In genomic region chr3:78999803-79000202, GRCm38 (mm10) we compare ENCODE assay signal across 20 mouse cellular contexts.
DNase-seq lines count a peak whose midpoint lies in the region; ATAC-seq lines count a peak whose summit lies in the region.
"Had no signal": no experiment of that assay in that cellular context is flagged by ENCODE, and none has a peak within 500 bp of the region (broad histone marks: within the 10 kb centered on the region; RNA-seq: fewer than 3 reads in every experiment).

No protein-coding gene starts in this region.

- ATAC-seq in embryonic facial prominence, embryonic 12.5 days (ENCODE audit: insufficient number of reproducible peaks, insufficient read depth, low FRiP score, low TSS enrichment) = 0 out of 2 replicates have a peak, but pooled peaks have one; percentile 15
- ATAC-seq in limb, embryonic 11.5 days (ENCODE audit: insufficient number of reproducible peaks, low FRiP score, low TSS enrichment, low read depth) = 0 out of 2 replicates have a peak, but pooled peaks have one; percentile 17
- ATAC-seq in limb, embryonic 12.5 days (ENCODE audit: insufficient number of reproducible peaks, insufficient read depth, low FRiP score, low TSS enrichment, low read depth) = peak; percentile 56; the same call in 1 of the 2 replicates
- ATAC-seq: CD4-positive, CD25-positive, alpha-beta regulatory T cell, adult 4 months; forebrain, embryonic 13.5 days had no signal

- H3K4me2 ChIP-seq in embryonic facial prominence, embryonic 12.5 days (replicated peaks) = no peak overlapping the region
- no peak overlapping the region for H3K4me2 ChIP-seq in limb, embryonic 11.5 days (ENCODE audit: low read depth, severe bottlenecking)
- H3K4me2 ChIP-seq in limb, embryonic 12.5 days = no peak overlapping the region
- H3K4me2 ChIP-seq: forebrain, embryonic 13.5 days; forebrain, embryonic 15.5 days had no signal

- no peaks in the 10 kb centered on the region for H3K9me3 ChIP-seq in embryonic facial prominence, embryonic 12.5 days
- no peaks in the 10 kb centered on the region for H3K9me3 ChIP-seq in embryonic facial prominence, embryonic 10.5 days
- H3K9me3 ChIP-seq in limb, embryonic 11.5 days (ENCODE audit: control insufficient read depth, low read length) = no peaks in the 10 kb centered on the region
- H3K9me3 ChIP-seq in limb, embryonic 10.5 days (replicated peaks) = no peaks in the 10 kb centered on the region
- H3K9me3 ChIP-seq in limb, embryonic 12.5 days = no peaks in the 10 kb centered on the region
- H3K9me3 ChIP-seq: forebrain, embryonic 13.5 days; forebrain, embryonic 15.5 days; G1E had no signal

- H3K9ac ChIP-seq in embryonic facial prominence, embryonic 12.5 days = no peak overlapping the region
- H3K9ac ChIP-seq in limb, embryonic 11.5 days (ENCODE audit: low read length) = no peak overlapping the region
- H3K9ac ChIP-seq in limb, embryonic 12.5 days (replicated peaks) = no peak overlapping the region
- H3K9ac ChIP-seq: forebrain, embryonic 13.5 days; forebrain, embryonic 15.5 days; forebrain, postnatal 0 days had no signal

- H3K27ac ChIP-seq in embryonic facial prominence, embryonic 12.5 days = no peak overlapping the region
- no peak overlapping the region for H3K27ac ChIP-seq in embryonic facial prominence, embryonic 10.5 days (replicated peaks)
- H3K27ac ChIP-seq in limb, embryonic 11.5 days (replicated peaks; ENCODE audit: low read depth, low read length) = no peak overlapping the region
- H3K27ac ChIP-seq in limb, embryonic 10.5 days = no peak overlapping the region
- H3K27ac ChIP-seq in limb, embryonic 12.5 days = no peak overlapping the region
- H3K27ac ChIP-seq: forebrain, embryonic 13.5 days; forebrain, embryonic 15.5 days had no signal

- H3K27me3 ChIP-seq in embryonic facial prominence, embryonic 12.5 days = no peaks in the 10 kb centered on the region
- H3K27me3 ChIP-seq in embryonic facial prominence, embryonic 10.5 days (replicated peaks; ENCODE audit: low read depth, poor library complexity, severe bottlenecking) = no peaks in the 10 kb centered on the region
- no peaks in the 10 kb centered on the region for H3K27me3 ChIP-seq in limb, embryonic 11.5 days (ENCODE audit: control insufficient read depth, insufficient read depth, low read length)
- no peaks in the 10 kb centered on the region for H3K27me3 ChIP-seq in limb, embryonic 10.5 days (ENCODE audit: low read depth, poor library complexity, severe bottlenecking)
- H3K27me3 ChIP-seq in limb, embryonic 12.5 days = no peaks in the 10 kb centered on the region
- H3K27me3 ChIP-seq: CH12.LX; forebrain, embryonic 13.5 days; forebrain, embryonic 15.5 days had no signal

- no peaks in the 10 kb centered on the region for H3K4me1 ChIP-seq in embryonic facial prominence, embryonic 12.5 days
- H3K4me1 ChIP-seq in embryonic facial prominence, embryonic 10.5 days = peaks cover 3% of the 10 kb centered on the region; the same call in 1 of the 2 replicates
- H3K4me1 ChIP-seq in limb, embryonic 11.5 days (ENCODE audit: control insufficient read depth, insufficient read depth, low read length) = no peaks in the 10 kb centered on the region
- H3K4me1 ChIP-seq in limb, embryonic 10.5 days = no peaks in the 10 kb centered on the region
- no peaks in the 10 kb centered on the region; the same call in 1 of the 2 replicates for H3K4me1 ChIP-seq in limb, embryonic 12.5 days (replicated peaks)
- H3K4me1 ChIP-seq: forebrain, embryonic 13.5 days; forebrain, embryonic 15.5 days had no signal

- 26% methylated on average over 3 of the region's 3 CpGs for WGBS in embryonic facial prominence, embryonic 12.5 days
- WGBS in embryonic facial prominence, embryonic 10.5 days = 44% methylated on average over 3 of the region's 3 CpGs
- WGBS in limb, embryonic 11.5 days = 77% methylated on average over 3 of the region's 3 CpGs
- WGBS in limb, embryonic 10.5 days = 83% methylated on average over 3 of the region's 3 CpGs
- WGBS in limb, embryonic 12.5 days = 72% methylated on average over 3 of the region's 3 CpGs

- no peak for DNase-seq in embryonic facial prominence, embryonic 10.5 days (ENCODE audit: low spot score)
- DNase-seq in limb, embryonic 11.5 days (ENCODE audit: low spot score) = no peak
- no peak for DNase-seq in limb, embryonic 10.5 days (ENCODE audit: low spot score)
- no peak for DNase-seq in gastrocnemius, adult 18-20 months (ENCODE audit: low spot score)
- DNase-seq: adrenal gland, adult 2 months; adrenal gland, postnatal 25 days; B cell, adult 2 months; cerebellum, adult 11-12 months; cerebellum, adult 2 months; cerebellum, adult 9-10 months; cerebellum, postnatal 10 days; cerebellum, postnatal 25 days; forebrain, postnatal 0 days had no signal

- H3K4me3 ChIP-seq in embryonic facial prominence, embryonic 12.5 days = no peak overlapping the region
- no peak overlapping the region for H3K4me3 ChIP-seq in embryonic facial prominence, embryonic 10.5 days
- H3K4me3 ChIP-seq in limb, embryonic 11.5 days (ENCODE audit: low read depth, low read length) = no peak overlapping the region
- no peak overlapping the region for H3K4me3 ChIP-seq in limb, embryonic 10.5 days
- no peak overlapping the region for H3K4me3 ChIP-seq in limb, embryonic 12.5 days (replicated peaks)
- H3K4me3 ChIP-seq: forebrain, embryonic 13.5 days; forebrain, embryonic 15.5 days had no signal

- no peaks in the 10 kb centered on the region for H3K36me3 ChIP-seq in embryonic facial prominence, embryonic 12.5 days
- no peaks in the 10 kb centered on the region for H3K36me3 ChIP-seq in embryonic facial prominence, embryonic 10.5 days (replicated peaks)
- no peaks in the 10 kb centered on the region for H3K36me3 ChIP-seq in limb, embryonic 11.5 days (ENCODE audit: control insufficient read depth, insufficient read depth, low read length)
- no peaks in the 10 kb centered on the region for H3K36me3 ChIP-seq in limb, embryonic 10.5 days
- H3K36me3 ChIP-seq in limb, embryonic 12.5 days = no peaks in the 10 kb centered on the region
- H3K36me3 ChIP-seq: forebrain, embryonic 15.5 days; G1E had no signal
